Mouse (Mus musculus) MN1 (cell line): Measurements from ENCODE around the gene Exoc6b.

Source experiments
- DNase-seq: peaks from one replicate; pipeline ENCODE4 v3.0.0-alpha.2; 2016; ENCODE audit warnings: low spot score

Gene Exoc6b

GRCm38 (mm10) chr6:84726876-84727275, 342.4 kb downstream of the Exoc6b start:
- no peak for DNase-seq

DNA sequence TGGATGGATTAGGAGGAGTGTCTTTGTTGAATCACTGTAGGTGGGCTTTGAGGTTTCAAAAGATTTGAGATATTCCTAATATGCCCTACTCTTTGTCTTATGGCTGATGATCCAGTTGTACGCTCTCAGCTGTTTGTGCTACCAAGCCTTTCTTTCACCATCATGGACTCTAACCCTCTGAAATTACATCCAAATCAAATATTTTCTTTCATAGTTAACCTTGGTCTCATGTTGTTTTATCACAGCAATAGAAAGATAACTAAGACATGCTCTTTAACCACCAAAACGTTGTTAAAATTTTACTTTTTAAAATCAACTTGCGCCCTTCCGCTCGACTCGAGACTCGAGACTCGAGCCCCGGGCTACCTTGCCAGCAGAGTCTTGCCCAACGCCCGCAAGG, 356.1 kb downstream of the Exoc6b start:
- DNase-seq, result no peak

- no peak for DNase-seq
Observed at GRCm38 (mm10) chr6:84710831-84711230, 358.5 kb downstream of the Exoc6b start.

GRCm38 (mm10) chr6:84708631-84709030, 360.7 kb downstream of the Exoc6b start:
- DNase-seq, result no peak

DNA sequence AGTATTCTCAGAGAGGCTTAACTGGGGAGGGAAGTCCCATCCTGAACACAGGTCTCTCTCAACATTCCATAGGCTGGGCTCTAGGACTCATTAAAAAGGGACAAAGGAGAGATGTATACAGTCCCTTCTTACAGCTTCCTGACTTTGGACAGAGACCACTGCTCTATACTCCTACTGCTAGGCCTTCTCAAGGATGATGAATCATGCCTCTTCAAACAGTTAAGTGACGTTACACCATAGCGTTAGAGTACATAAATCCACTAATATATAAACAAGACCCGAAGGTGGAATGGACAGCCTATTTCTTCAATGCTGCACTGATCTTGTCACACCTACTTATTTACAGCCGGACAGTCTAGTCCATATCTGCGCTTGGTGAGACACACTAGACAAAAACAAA, 369.7 kb downstream of the Exoc6b start:
- no peak for DNase-seq

DNA sequence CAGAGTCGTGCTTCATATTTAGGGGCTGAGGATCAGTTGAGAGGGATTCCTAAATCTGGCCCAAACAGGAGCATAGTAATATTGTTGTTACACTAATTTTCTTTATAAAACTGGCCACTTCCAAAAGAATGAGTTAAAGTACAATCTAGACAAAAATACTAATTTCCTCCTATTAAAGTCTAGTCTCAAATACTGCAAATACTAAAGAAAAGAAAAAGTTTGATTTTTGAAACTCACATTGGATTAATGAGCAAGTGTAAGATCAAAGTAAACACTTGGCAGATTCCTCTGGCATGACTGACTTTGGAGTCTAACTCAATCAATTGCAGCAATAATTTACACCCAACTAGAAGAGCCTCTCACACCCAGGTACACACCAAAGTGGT, 371.0 kb downstream of the Exoc6b start:
- DNase-seq, result no peak

DNA sequence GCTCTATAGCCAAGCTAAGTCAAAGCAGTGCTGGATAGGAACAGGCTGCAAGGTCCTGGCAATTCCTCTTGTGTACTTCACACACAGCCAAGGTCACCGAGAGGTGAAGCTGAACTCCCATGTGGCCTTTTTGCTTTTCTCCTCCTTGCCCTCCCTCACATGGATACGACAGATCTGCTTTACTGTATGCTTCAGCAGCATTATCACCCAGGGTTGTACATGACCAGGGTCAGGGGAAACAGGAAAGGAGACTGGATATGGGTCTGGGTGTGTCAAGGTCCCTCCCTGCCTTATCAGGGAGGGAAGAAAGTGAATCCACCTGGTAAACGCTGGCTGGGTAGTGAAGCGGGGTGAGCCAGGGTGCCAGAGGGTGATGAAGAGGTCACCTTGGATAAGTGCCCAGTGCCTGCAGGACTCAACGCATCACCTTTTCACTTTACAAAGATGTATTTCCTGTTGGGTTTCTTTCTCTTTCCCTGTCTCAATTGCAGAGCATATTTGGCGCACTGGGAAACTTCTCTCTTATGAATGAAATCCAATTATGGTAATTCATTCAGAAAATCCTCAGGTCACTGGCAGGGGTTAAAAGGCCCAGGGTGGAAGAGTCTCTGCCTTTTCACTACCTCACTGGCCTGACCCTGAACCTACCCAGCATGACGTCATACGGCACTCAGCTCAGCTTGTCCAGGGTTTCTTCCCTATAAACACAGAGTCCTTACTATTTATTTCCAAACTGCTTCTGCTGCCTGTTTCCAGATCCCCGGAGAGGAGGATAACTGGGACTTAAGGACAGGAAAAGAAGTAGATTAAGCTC, 371.6 kb downstream of the Exoc6b start:
- no peak for DNase-seq

DNA sequence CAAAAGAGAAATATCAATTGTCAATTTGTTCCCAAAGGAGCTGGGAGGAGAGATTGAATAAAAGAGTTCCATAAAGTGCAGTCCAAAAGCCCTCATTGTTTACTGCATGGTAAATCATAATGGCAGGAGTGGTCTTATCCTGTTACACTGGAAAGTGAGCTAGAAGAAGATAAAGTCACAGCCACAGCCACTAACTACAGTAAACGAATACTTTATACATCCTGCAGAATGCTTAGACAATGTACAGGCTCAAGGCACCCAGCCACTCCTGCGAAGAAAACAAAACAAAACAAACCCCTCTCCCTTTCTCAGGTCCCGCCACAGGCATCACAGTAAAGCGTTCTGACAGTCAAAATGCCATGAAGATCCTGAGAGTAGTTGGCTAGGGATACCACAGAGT, 375.5 kb downstream of the Exoc6b start:
- DNase-seq, result no peak

DNA sequence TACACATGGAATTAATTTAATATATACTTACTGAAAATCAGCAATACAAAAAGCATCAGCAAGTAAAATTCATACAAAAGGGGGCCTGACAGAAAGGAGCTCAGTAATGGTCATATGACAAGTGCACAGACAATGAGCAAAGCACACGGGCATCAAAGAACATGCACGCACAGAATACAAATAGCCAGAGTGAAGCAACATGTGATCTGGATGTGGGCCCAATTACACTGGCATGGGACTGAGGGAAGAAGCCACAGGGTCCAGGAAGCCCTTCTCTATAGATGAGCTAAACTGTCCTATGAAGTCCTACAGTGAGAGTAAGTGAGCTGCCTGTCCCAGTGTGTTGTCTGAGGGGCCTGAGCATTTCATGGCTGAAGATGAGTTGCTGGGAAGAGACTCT, 376.1 kb downstream of the Exoc6b start:
- no peak for DNase-seq

- DNase-seq, result no peak
Observed at GRCm38 (mm10) chr6:84691907-84692306, 377.4 kb downstream of the Exoc6b start.

GRCm38 (mm10) chr6:84677770-84678169, 391.5 kb downstream of the Exoc6b start:
- no peak for DNase-seq

GRCm38 (mm10) chr6:84674936-84675335, 394.4 kb downstream of the Exoc6b start:
- DNase-seq, result no peak

GRCm38 (mm10) chr6:84674136-84674535, 395.2 kb downstream of the Exoc6b start:
- no peak for DNase-seq

DNA sequence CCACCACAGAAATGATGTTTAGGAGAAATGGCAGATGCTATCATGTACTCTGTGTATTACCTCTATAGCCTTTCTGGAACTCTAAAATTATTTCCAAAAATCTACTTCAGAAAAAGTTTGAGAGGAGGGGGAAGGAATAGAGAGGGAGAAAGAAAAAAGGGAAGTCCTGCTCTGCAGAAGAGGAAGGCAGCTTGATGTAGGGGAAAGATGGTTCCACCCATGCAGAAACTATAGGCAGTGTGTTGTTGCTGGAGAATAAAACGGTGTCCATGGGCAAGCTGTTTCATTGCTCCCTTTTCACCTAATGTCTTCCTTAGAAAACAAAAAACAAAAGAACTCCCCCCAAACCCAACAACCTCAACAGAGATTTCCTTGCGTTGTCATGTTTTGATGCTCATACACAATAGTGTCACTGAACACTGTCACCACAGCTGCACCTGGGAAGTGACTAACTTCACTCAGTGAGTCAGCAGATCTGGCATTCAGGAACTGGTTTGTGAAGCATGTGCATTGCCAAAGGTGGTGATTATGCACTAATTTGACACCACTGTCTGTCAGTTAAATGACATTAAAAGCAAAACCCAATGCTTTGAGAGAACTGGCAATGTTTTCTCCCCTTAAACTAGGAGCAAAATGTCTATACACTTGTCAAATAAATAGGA, 407.7 kb downstream of the Exoc6b start:
- no peak for DNase-seq

- DNase-seq, result no peak
Observed at GRCm38 (mm10) chr6:84660982-84661381, 408.3 kb downstream of the Exoc6b start.

GRCm38 (mm10) chr6:84657091-84657490, 412.2 kb downstream of the Exoc6b start:
- DNase-seq, result no peak

DNA sequence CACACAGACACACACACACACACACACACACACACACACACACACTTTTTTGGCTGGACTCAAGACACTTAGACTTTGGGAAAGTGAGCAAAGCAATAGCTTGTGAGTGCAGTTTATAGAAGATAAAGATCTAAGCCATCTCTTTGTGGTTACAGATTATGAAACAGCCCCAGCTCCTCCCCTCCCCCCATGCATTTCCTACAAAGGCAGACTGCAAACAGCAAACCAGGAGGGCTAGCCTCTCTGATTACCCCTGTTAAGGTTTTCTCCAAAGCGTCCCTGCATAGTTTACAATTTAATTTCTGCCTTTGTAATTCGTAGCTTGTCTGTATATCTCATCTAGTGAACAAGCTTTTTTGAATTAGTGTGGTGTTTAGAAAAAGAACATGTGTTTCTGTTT, 412.6 kb downstream of the Exoc6b start:
- no peak for DNase-seq

- no peak for DNase-seq
Observed at GRCm38 (mm10) chr6:84651902-84652301, 417.4 kb downstream of the Exoc6b start.

DNA sequence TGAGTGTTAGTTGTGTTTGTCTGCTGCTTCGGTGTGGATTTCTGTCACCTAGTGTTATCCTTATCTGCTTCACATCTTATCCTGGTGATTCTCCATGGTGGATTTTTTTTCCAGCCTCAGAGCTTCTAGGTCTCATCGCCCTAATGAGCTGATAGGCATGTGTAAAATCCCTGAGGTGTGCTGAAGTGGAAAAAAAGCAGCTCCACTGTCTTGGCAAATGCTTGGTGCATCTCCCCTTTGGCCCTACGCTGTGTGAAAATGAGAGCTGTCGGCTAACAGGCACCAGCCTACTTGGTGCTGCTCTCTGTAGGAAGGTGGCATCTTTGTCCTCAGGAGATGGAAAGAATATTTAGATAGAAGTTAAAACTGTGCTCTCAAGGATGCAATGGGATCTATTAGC, 422.1 kb downstream of the Exoc6b start:
- no peak for DNase-seq

DNA sequence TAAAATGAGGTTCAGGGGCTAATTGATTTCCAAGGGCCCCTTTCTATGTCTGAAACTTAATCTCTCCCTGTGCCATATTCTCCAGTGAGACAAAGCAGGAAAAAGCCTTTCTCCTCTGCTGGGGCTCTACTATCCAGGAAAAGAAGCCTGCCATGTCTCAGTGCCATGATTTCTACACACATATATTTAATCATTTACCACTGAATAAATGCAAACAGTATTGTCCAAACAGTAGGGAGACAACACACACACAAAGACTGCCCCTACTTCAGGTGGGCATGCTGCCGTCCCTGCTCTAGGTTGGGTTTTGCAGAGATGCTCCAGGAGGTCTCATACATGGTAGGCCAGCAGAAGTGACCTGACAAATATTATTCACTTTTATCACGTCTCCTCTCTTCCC, 422.6 kb downstream of the Exoc6b start:
- DNase-seq, result no peak

- no peak for DNase-seq
Observed at GRCm38 (mm10) chr6:84641062-84641431, 428.3 kb downstream of the Exoc6b start.

GRCm38 (mm10) chr6:84640324-84641061, 428.8 kb downstream of the Exoc6b start:
- DNase-seq, result no peak

DNA sequence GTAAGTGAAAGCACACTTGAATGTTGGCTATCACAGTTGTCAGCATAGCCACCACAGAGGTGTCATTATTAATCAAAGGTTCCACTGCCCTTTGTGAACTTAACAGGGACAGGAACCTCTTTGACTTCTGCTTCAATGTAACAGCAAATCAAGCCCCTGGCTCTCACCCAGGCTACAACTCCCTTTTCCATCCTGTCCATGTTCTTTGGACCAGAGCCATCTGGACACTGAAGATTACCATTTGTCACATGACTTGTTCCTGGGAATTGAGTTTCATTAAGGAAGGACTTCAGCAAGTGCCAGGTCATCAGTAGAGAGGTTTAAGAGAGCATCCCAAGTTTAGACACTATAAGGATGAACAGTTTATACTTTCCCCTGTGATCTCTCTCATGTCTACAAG, 431.1 kb downstream of the Exoc6b start:
- DNase-seq, result peak; percentile 33
